Mouse (Mus musculus) limb, embryonic 14.5 days (tissue): ENCODE results near the gene Ttc17. TPM values are rescaled to one million over a fixed set of nuclear protein-coding genes. Genes with fewer than 3 reads are reported as not detected.

ENCODE experiments used
- ATAC-seq: fragments of 200-750 bp; cut with Nextera tagmentation; 2 replicates; pipeline ENCODE4 v1.8.0; 2017; ENCODE audit warnings: low read depth, moderate number of reproducible peaks, moderate TSS enrichment; ENCODE audit not compliant: low FRiP score
- DNase-seq: peaks from one replicate; pipeline ENCODE4 v3.0.0-alpha.2; 2015; ENCODE audit warnings: low spot score
- H3K27ac ChIP-seq: fragments of 300-500 bp; sonication (generic); replicated peaks from 2 replicates; pipeline ENCODE4 v1.5.1; 2014; ENCODE audit warnings: low read depth, mild to moderate bottlenecking, low read length, moderate library complexity, mixed read lengths
- H3K27me3 ChIP-seq: fragments of 300-500 bp; sonication (generic); 2 replicates; pipeline ENCODE4 v1.6.1; 2014; ENCODE audit warnings: low read length, mixed read lengths; ENCODE audit not compliant: control insufficient read depth, insufficient read depth
- H3K36me3 ChIP-seq: fragments of 300-500 bp; sonication (generic); 2 replicates; pipeline ENCODE4 v1.6.1; 2014; ENCODE audit warnings: mild to moderate bottlenecking, low read length, moderate library complexity, mixed read lengths; ENCODE audit not compliant: control insufficient read depth, insufficient read depth
- H3K4me1 ChIP-seq: fragments of 300-500 bp; sonication (generic); 2 replicates; pipeline ENCODE4 v1.6.1; 2014; ENCODE audit warnings: antibody characterized with exemption, low read length, mixed read lengths; ENCODE audit not compliant: control insufficient read depth, insufficient read depth
- H3K4me2 ChIP-seq: fragments of 300-500 bp; sonication (generic); replicated peaks from 2 replicates; pipeline ENCODE4 v1.6.1; 2014; ENCODE audit warnings: low read depth, mild to moderate bottlenecking, low read length, moderate library complexity; ENCODE audit not compliant: severe bottlenecking
- H3K4me3 ChIP-seq: fragments of 300-500 bp; sonication (generic); replicated peaks from 2 replicates; pipeline ENCODE4 v1.5.1; 2014; ENCODE audit warnings: low read length
- H3K9ac ChIP-seq: fragments of 300-500 bp; sonication (generic); 2 replicates; pipeline ENCODE4 v1.6.1; 2014; ENCODE audit warnings: mild to moderate bottlenecking, low read depth, low read length, moderate library complexity; ENCODE audit not compliant: severe bottlenecking
- H3K9me3 ChIP-seq: fragments of 300-500 bp; sonication (generic); 2 replicates; pipeline ENCODE4 v1.6.1; 2016; ENCODE audit warnings: low read length; ENCODE audit not compliant: control insufficient read depth
- POLR2A ChIP-seq: fragments of 200-500 bp; IDR thresholded peaks from 2 replicates; pipeline ENCODE4 v1.8.0; 2012; ENCODE audit warnings: inconsistent platforms, mild to moderate bottlenecking, moderate library complexity, borderline replicate concordance; ENCODE audit not compliant: insufficient read depth, insufficient read length; ENCODE audit errors: extremely low read depth
- WGBS: fragments of 180-500 bp; shearing (Covaris S2); extraction: QIAGEN DNeasy Blood & Tissue Kit; methylation state at CpG from one replicate; pipeline ENCODE4 v1.1.7; 2014; 5-methylcytosine and 5-hydroxymethylcytosine counted together
- microRNA counts: library from miRNA; unstranded; fragments of <30 nt; microRNA quantifications from one replicate; lab custom pipeline; 2016
- microRNA-seq: library from miRNA; unstranded; fragments of <30 nt; microRNA quantifications from one replicate; pipeline ENCODE4, GENCODE M21; 2016
- polyA plus RNA-seq, 2 experiments: library from polyadenylated mRNA; depleted of rRNA in 1 of 2; stranded (reverse) in 1 of 2; unstranded in 1 of 2; fragments of >200 nt; fragmentation: Nextera tagmentation in 1 of 2; extraction: Ambion mirVana in 1 of 2; gene quantifications; 2 replicates each; pipeline versions ENCODE4 v1.2.1 to v1.2.3; 2012 to 2014

The Ttc17 gene
- polyA plus RNA-seq, 2 experiments, result 17.8 to 18.3 TPM

DNA sequence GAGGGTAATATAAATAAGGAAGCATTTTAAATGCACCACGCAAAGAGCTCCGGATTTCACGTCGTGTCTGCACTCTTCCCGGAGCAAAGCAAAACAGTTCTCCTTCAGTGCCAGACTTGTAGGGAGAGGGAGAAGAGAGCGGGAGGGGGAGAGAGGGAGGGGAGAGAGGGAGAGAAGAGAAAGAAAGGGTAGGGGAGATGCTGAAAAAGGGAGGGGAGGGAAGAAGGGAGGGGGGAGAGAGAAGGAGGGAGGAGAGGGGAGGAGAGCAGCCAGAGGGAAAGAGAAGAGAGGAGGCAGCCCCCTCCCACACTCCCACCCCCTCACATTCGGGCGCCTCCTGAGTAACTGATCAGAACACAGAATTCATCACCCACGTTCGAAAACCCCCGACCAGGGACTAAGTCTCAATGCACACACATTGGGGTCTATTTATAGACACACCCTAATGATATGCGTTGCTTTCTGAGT is 141.8 kb downstream of the Ttc17 start:
- no peaks in the 10 kb centered on the region for H3K9me3 ChIP-seq
- H3K4me1 ChIP-seq, result peaks cover 17% of the 10 kb centered on the region
- 1% methylated on average over 12 of the region's 12 CpGs for WGBS
- H3K36me3 ChIP-seq, result no peaks in the 10 kb centered on the region
- ATAC-seq (no peak), DNase-seq (no peak)
- peak overlapping the region; percentile 67 for H3K4me2 ChIP-seq
- H3K27me3 ChIP-seq, result no peaks in the 10 kb centered on the region; the same call in none of the 2 replicates
- H3K4me3 ChIP-seq, result peak overlapping the region; percentile 29
- H3K27ac ChIP-seq, result no peak overlapping the region
- TF ChIP-seq POLR2A, result no peak
- peak overlapping the region; percentile 16; the same call in 1 of the 2 replicates for H3K9ac ChIP-seq

GRCm38 (mm10) chr2:94264006-94264405 is 142.5 kb downstream of the Ttc17 start:
- peak overlapping the region; percentile 29 for H3K4me3 ChIP-seq
- H3K4me1 ChIP-seq, result peaks cover 17% of the 10 kb centered on the region
- DNase-seq (no peak), ATAC-seq (no peak)
- no peak overlapping the region for H3K27ac ChIP-seq
- no peak for TF ChIP-seq POLR2A
- no peaks in the 10 kb centered on the region for H3K36me3 ChIP-seq
- H3K4me2 ChIP-seq, result peak overlapping the region; percentile 67
- no peaks in the 10 kb centered on the region for H3K9me3 ChIP-seq
- no peak overlapping the region for H3K9ac ChIP-seq
- 0% methylated on average over 2 of the region's 2 CpGs for WGBS
- no peaks in the 10 kb centered on the region; the same call in none of the 2 replicates for H3K27me3 ChIP-seq

DNA sequence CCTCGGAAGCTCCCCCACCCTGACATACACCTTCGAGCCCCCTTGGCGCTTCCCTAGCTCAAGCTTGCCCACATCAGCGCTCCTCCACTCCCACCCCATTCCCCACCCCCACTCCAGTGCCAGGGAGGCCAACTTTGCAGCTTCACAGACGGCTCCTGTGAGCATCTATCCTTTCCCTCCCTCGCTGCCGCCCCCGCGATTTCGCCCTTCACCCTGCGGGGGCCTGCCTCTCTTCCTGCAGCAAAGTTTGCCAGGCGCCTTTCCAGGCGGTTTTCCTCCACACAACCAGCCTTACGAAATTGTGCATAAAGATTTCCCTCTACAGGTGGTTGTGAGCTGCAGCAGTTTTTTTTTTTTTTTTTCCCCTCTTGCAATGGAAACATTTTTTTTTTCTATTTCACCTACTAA is 143.0 kb downstream of the Ttc17 start:
- no peaks in the 10 kb centered on the region for H3K36me3 ChIP-seq
- DNase-seq (no peak), ATAC-seq (no peak)
- peak overlapping the region; percentile 31 for H3K4me3 ChIP-seq
- H3K27ac ChIP-seq, result no peak overlapping the region
- TF ChIP-seq POLR2A, result no peak
- H3K4me2 ChIP-seq, result peak overlapping the region; percentile 53
- no peaks in the 10 kb centered on the region for H3K9me3 ChIP-seq
- peaks cover 17% of the 10 kb centered on the region for H3K4me1 ChIP-seq
- peak overlapping the region; percentile 34 for H3K9ac ChIP-seq
- 3% methylated on average over 14 of the region's 14 CpGs for WGBS
- no peaks in the 10 kb centered on the region; the same call in none of the 2 replicates for H3K27me3 ChIP-seq

DNA sequence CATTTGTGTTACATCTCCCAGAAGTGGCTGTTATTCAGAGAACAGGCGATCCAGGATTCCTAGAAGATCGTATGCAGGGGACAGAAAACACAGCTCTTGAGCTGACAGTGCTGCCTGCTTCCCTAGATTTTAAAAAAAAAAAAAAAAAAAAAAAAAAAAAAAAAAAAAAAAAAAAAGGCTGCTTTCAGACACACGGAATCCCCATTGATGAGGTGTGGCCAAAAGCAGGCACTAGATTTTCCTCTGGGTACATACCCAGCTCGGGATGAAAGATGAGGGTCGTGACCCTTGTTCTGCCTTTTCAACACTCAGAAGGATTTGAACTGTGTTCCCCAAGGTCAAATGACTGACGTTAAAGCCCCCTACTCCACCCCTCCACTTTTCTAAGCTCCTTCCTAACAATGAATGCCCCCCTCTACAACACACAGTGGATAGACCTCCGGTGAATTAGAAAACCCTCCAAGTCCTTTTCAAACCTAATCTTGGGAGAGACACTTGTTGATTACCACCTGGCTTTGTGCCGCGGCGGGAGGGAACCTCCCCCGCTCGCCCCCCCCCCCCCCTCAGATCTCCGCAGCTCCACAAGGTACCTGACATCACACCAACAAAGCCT is 143.5 kb downstream of the Ttc17 start:
- no peak for TF ChIP-seq POLR2A
- Histone ChIP-seq H3K4me2 (peak overlapping the region; percentile 53), H3K4me1 (peaks cover 17% of the 10 kb centered on the region), H3K4me3 (peak overlapping the region; percentile 31), H3K9me3 (no peaks in the 10 kb centered on the region), H3K27ac (no peak overlapping the region), H3K27me3 (no peaks in the 10 kb centered on the region; the same call in none of the 2 replicates), H3K9ac (peak overlapping the region; percentile 34), H3K36me3 (no peaks in the 10 kb centered on the region)
- DNase-seq, result no peak
- 5% methylated on average over 11 of the region's 13 CpGs for WGBS
- no peak for ATAC-seq

GRCm38 (mm10) chr2:94254102-94254501 is 152.4 kb downstream of the Ttc17 start:
- no peak overlapping the region for H3K27ac ChIP-seq
- no peak for DNase-seq
- no peak overlapping the region for H3K4me2 ChIP-seq
- no peaks in the 10 kb centered on the region for H3K4me1 ChIP-seq
- no peaks in the 10 kb centered on the region for H3K36me3 ChIP-seq
- no peak for TF ChIP-seq POLR2A
- H3K9ac ChIP-seq, result no peak overlapping the region
- no peaks in the 10 kb centered on the region for H3K27me3 ChIP-seq
- no peaks in the 10 kb centered on the region for H3K9me3 ChIP-seq
- WGBS, result 25% methylated on average over 3 of the region's 3 CpGs
- no peak overlapping the region for H3K4me3 ChIP-seq
- no peak for ATAC-seq

MicroRNA genes within 50 kb of the gene (microRNA counts, 519-probe panel; counts per million panel counts)
- microRNA mmu-miR-670 (lab: Ali Mortazavi, UCI), result 2,108 counts per million, percentile 32 among the panel's probes with 10 or more counts

Small RNA genes within 50 kb of the gene (microRNA-seq; reads per million reads assigned to microRNA genes)
- 4.1 reads per million, percentile 11 among the genes with 10 or more reads in this experiment for gene Mir670

Other genes starting within 250 kb of the Ttc17 start
- 61.7 and 64.5 TPM in 2 replicates for gene Hsd17b12, start 248.7 kb downstream of the Ttc17 start, polyA plus RNA-seq (2012; rRNA removed)
- gene Hsd17b12, start 248.7 kb downstream of the Ttc17 start, polyA plus RNA-seq (2014; fragmentation: Nextera tagmentation; extraction: Ambion mirVana), result 103 and 113 TPM in 2 replicates
- gene Api5, start 31.4 kb upstream of the Ttc17 start, polyA plus RNA-seq (2012; rRNA removed), result 58.6 and 59.6 TPM in 2 replicates
- 142 and 152 TPM in 2 replicates for gene Api5, start 31.4 kb upstream of the Ttc17 start, polyA plus RNA-seq (2014; fragmentation: Nextera tagmentation; extraction: Ambion mirVana)